Mouse (Mus musculus) Muller cell, postnatal 12 days (primary cell): ENCODE measurements around the gene Slc17a9.

Experiments used
- DNase-seq: peaks from one replicate; pipeline ENCODE4 v3.0.0-alpha.2; 2015; ENCODE audit errors: inconsistent ontology term

The Slc17a9 gene

GRCm38 (mm10) chr2:180754976-180755688 lies 30.1 kb downstream of the Slc17a9 start:
- no peak for DNase-seq

GRCm38 (mm10) chr2:180755896-180756295 lies 30.8 kb downstream of the Slc17a9 start:
- DNase-seq: peak; percentile 66

DNA sequence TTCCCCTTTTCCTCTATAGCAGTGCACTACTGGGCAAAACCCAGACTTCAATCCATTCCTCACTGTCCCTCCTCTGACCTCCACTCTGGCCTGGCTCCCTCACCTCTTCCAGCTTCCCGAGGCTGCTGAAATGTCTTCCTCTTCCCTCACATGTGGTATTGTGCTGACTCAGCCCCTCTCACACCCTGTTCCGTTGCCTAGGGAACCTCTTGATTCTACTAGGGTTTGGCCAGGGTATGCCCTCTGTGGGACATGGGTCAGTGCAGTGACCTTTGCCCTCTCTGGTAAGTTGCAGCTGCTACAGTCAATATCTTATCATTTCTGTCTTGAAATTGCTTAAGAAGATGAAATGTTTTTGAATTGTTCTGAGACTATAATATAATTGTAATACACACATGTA lies 31.7 kb downstream of the Slc17a9 start:
- DNase-seq: no peak

- no peak for DNase-seq
Observed at GRCm38 (mm10) chr2:180758513-180759263, 33.6 kb downstream of the Slc17a9 start.

GRCm38 (mm10) chr2:180764986-180765385 lies 39.9 kb downstream of the Slc17a9 start:
- DNase-seq: no peak

GRCm38 (mm10) chr2:180765713-180766112 lies 40.6 kb downstream of the Slc17a9 start:
- no peak for DNase-seq

GRCm38 (mm10) chr2:180775223-180775622 lies 50.2 kb downstream of the Slc17a9 start:
- no peak for DNase-seq

DNA sequence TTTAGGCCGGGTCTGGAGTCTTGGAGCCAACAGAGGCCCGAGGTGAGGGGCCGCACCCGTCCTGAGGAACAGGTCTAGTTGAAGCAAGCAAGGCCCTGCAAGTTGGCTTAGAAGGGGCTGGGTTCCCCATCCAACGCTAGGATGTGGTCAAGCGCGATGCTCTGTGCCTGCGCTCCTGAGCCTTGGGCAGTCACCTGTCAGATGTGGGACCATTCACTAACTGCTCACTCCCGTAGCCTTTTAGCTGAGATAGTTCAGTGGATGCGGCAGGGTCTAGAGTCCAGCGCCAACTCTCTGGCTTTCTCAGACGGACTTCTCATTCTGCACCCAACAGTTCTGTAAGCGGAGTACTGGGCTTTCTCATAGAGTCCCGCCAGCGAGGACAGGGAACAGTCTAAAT lies 50.6 kb downstream of the Slc17a9 start:
- no peak for DNase-seq

DNA sequence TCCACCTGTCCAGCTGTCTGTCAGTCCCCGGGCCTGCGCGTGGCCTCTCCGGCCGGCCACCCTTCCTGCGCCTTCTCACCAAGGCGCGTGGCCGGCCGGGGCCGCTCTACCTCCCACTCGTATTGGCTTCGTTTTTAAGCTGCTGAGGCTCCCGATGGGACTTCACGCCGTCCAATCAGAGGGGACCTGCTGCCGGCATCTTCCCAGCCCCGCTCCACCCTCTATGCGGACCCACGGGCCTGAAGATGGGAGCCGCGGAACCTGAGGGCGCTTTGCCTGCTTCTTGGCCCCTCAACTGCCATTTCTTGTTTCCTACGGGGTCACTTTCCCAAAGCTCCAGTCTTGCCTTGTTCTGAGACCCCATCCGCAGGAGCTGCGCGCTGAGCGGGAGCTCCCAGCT lies 51.7 kb downstream of the Slc17a9 start, which contains the start of gene Bhlhe23:
Gene Bhlhe23, minus strand, starts transcription at position 108 of the 400 bp plus-strand sequence.
- DNase-seq: no peak

GRCm38 (mm10) chr2:180779226-180780104 lies 54.4 kb downstream of the Slc17a9 start:
- DNase-seq: peak; percentile 24

- no peak for DNase-seq
Observed at GRCm38 (mm10) chr2:180780282-180780681, 55.2 kb downstream of the Slc17a9 start.

- DNase-seq: no peak
Observed at GRCm38 (mm10) chr2:180786732-180787131, 61.7 kb downstream of the Slc17a9 start.

- no peak for DNase-seq
Observed at GRCm38 (mm10) chr2:180787566-180788232, 62.6 kb downstream of the Slc17a9 start.

GRCm38 (mm10) chr2:180788386-180788785 lies 63.3 kb downstream of the Slc17a9 start:
- DNase-seq: peak; percentile 12

- DNase-seq: no peak
Observed at GRCm38 (mm10) chr2:180788843-180789242, 63.8 kb downstream of the Slc17a9 start.

- no peak for DNase-seq
Observed at GRCm38 (mm10) chr2:180791674-180792073, 66.6 kb downstream of the Slc17a9 start.
